ENCODE assay signal across 8 mouse cellular contexts in the genomic region with DNA sequence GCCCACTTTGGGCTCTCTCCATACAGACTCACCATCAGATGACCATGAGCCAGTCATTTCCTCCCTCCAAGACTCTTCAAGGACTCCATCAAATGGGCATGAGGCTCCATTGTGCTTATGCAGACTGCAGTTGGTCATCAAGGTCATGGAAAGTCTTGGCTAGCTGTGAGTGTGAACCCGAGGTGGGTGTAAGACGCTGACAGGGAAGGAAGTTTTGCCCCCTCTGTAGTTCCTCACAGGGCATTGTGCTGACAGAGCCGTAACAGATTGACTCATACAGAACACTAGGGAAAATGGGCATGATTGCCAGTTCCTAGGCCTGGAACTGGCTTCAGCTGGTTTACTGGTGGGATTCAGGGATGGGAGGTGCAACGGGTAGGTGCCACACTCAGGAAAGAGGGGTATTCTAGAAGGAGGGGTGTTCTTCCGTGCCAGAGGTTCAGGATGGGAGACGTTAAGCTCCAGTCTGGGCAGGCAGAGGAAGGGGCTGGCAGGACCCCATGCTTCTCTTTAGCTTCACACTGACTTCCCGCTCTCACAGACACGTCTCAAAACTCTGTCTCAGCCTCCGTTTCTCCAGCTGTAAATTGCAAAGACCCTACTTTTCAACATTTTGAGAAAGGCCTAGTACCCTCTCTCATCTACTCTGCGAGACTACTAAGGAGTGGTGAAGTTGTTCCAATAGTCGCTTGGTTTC.
DNase-seq lines count a peak whose midpoint lies in the region; ATAC-seq and TF ChIP-seq lines count a peak whose summit lies in the region.

No protein-coding gene starts in this region.

- H3K9me3 ChIP-seq in liver, embryonic 12.5 days (replicated peaks), result no peaks in the 10 kb centered on the region

- peak overlapping the region; percentile 81 for H3K4me3 ChIP-seq in testis, adult 2 months (ENCODE audit: control insufficient read depth, low read depth, low read length)
- H3K4me3 ChIP-seq in liver, embryonic 12.5 days, result peak overlapping the region; percentile 56; the same call in 1 of the 2 replicates

- WGBS in liver, embryonic 12.5 days (ENCODE audit: insufficient replicate concordance), result 41% methylated on average over 11 of the region's 11 CpGs

- ATAC-seq in liver, embryonic 12.5 days, result no peak

- no peak for TF ChIP-seq POLR2A in testis, adult 2 months (IDR thresholded peaks at IDR 0.05; ENCODE audit: control insufficient read depth, low read depth, low read length)

- no peak for TF ChIP-seq CTCF in testis, adult 2 months (IDR thresholded peaks at IDR 0.05; ENCODE audit: control insufficient read depth, insufficient read depth, insufficient replicate concordance, low read depth, low read length)

- 0 out of 2 replicates have a peak, but pooled peaks cover 3% of the 10 kb centered on the region for H3K27me3 ChIP-seq in testis, adult 2 months (ENCODE audit: control insufficient read depth, insufficient read depth, low read length)
- H3K27me3 ChIP-seq in liver, embryonic 12.5 days (replicated peaks), result peaks cover 23% of the 10 kb centered on the region

- H3K36me3 ChIP-seq in testis, adult 2 months (ENCODE audit: control insufficient read depth, insufficient read depth, low read length), result no peaks in the 10 kb centered on the region
- no peaks in the 10 kb centered on the region for H3K36me3 ChIP-seq in liver, embryonic 12.5 days

- DNase-seq in cerebellum, adult 11-12 months, result peak; percentile 43
- no peak for DNase-seq in cerebellum, postnatal 36 days
- no peak for DNase-seq in testis, postnatal 14 days (ENCODE audit: low spot score)
- DNase-seq in embryo, embryonic 10 days (ENCODE audit: low spot score), result no peak
- DNase-seq in left cerebral cortex, adult 9 months (ENCODE audit: low spot score in 2 of 2), result no peak
- DNase-seq in left cerebral cortex, postnatal 10 days (ENCODE audit: extremely low spot score in 1 of 2, low spot score in 2 of 2), result no peak

- H3K4me2 ChIP-seq in liver, embryonic 12.5 days, result peak overlapping the region; percentile 68

- peaks cover 12% of the 10 kb centered on the region for H3K4me1 ChIP-seq in testis, adult 2 months (ENCODE audit: control insufficient read depth, insufficient read depth, low read length)
- H3K4me1 ChIP-seq in liver, embryonic 12.5 days, result peaks cover 18% of the 10 kb centered on the region

- H3K9ac ChIP-seq in liver, embryonic 12.5 days, result no peak overlapping the region

- intact Hi-C loops in left cerebral cortex, postnatal 10 days (cut with DNase I), result loop anchor here (2.0 kb wide), 1 partner anchor 1069 kb away; the partner anchor contains the start of genes Bcl6 and Gm37419

- H3K27ac ChIP-seq in testis, adult 2 months (ENCODE audit: control insufficient read depth, insufficient read depth, low read depth, low read length), result no peak overlapping the region
- H3K27ac ChIP-seq in liver, embryonic 12.5 days, result no peak overlapping the region
